Mouse (Mus musculus) liver, embryonic 14 days (tissue): ENCODE data around the gene A630073D07Rik. TPM values are rescaled to one million over a fixed set of nuclear protein-coding genes. Genes with fewer than 3 reads are reported as not detected.

ENCODE experiments used
- polyA plus RNA-seq: library from polyadenylated mRNA; depleted of rRNA; stranded (reverse); fragments of >200 nt; gene quantifications from 2 replicates; pipeline ENCODE4 v1.2.3, GENCODE M21; 2012; rRNA removed

A630073D07Rik gene
- not detected in 2 replicates for polyA plus RNA-seq

DNA sequence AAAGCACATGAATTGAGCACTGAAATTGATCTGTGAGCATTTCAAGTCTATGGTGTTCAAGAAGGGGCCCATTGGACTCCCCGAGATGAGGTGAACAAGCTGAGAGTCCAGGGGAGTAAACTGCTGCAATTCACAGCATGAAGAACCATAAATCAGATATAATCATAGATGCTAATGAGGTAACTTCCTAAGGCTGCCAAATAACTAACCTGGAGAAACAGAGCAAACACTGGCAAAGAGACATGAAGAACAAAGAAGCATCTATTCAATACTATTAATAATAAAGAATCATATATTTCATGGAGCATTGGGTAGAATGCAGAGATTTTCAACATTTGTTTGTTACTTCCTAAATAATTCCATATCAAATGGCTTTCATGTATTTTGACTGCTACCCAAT is at the start of gene A630073D07Rik:
A630073D07Rik (minus strand) TSS at position 101 of the 400 bp plus-strand sequence.

DNA sequence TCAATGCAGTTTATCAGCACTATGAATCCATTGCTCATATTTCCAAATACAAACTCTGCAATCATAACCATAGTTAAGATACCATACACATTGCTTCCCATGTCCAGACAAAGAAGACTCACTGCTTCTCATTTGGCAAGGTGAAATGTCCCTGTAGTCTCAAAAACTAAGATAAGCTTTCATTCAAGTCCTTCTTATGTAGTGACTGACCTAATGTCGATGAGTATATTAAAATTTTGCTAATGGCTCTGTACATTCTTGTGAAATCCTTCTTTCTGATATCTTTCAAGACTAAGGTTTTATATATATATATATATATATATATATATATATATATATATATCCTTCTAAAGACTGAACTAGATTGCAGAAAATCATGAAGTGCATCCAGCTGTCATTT is 49.6 kb upstream of the A630073D07Rik start, which contains the start of gene Tas2r121:
Tas2r121 (minus strand) TSS at position 101 of the 400 bp plus-strand sequence.

GRCm38 (mm10) chr6:132656653-132657052 is 5.3 kb upstream of the A630073D07Rik start, which contains the start of gene Tas2r120:
Tas2r120 (plus strand) TSS chr6:132656953.

DNA sequence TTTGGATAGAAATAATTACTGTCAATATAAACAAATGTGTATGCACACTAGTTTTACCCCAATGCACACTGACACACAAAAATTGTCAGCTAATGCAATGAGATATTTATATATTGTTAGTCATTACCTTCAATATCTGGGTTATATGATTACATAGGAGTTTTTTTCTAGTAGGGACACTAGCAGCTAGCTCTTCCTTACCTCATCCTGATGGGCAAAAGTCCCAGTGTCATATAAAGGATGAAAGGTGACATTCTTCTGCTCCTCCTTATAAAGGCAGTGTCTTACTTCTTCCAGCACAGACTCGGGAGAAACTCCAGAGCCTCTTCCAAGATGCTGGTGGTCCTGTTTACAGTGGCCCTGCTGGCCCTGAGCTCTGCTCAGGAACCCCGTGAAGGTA is 55.7 kb downstream of the A630073D07Rik start, which contains the start of gene Prp2:
Prp2 (plus strand) TSS at position 301 of the 400 bp plus-strand sequence.

Other genes with a start within 250 kb of the A630073D07Rik start
- gene Prh1, start 81.7 kb downstream of the A630073D07Rik start, polyA plus RNA-seq = not detected in 2 replicates
- gene Prp2, start 55.6 kb downstream of the A630073D07Rik start, polyA plus RNA-seq = not detected in 2 replicates
- not detected in 2 replicates for gene Tas2r120, start 5.4 kb upstream of the A630073D07Rik start, polyA plus RNA-seq
- not detected in 2 replicates for gene Tas2r121, start 49.5 kb upstream of the A630073D07Rik start, polyA plus RNA-seq
- gene Tas2r122, start 60.4 kb upstream of the A630073D07Rik start, polyA plus RNA-seq = not detected in 2 replicates
- gene Tas2r115, start 86.5 kb upstream of the A630073D07Rik start, polyA plus RNA-seq = not detected in 2 replicates
- not detected in 2 replicates for gene Tas2r124, start 103.2 kb upstream of the A630073D07Rik start, polyA plus RNA-seq
- gene Tas2r102, start 110.6 kb upstream of the A630073D07Rik start, polyA plus RNA-seq = not detected in 2 replicates
- gene Tas2r136, start 126.6 kb upstream of the A630073D07Rik start, polyA plus RNA-seq = not detected in 2 replicates
- not detected in 2 replicates for gene Tas2r117, start 151.3 kb upstream of the A630073D07Rik start, polyA plus RNA-seq
- not detected in 2 replicates for gene Tas2r123, start 195.6 kb upstream of the A630073D07Rik start, polyA plus RNA-seq
- not detected in 2 replicates for gene Tas2r116, start 203.9 kb upstream of the A630073D07Rik start, polyA plus RNA-seq
- gene Tas2r110, start 216.5 kb upstream of the A630073D07Rik start, polyA plus RNA-seq = not detected in 2 replicates
- not detected in 2 replicates for gene Tas2r113, start 241.5 kb upstream of the A630073D07Rik start, polyA plus RNA-seq